Mouse (Mus musculus) stomach, embryonic 16.5 days (tissue): Measurements from ENCODE around the gene Nrd1. TPM values are rescaled to one million over a fixed set of nuclear protein-coding genes. Genes with fewer than 3 reads are reported as not detected.

Experiments used
- ATAC-seq: fragments of 200-750 bp; cut with Nextera tagmentation; 2 replicates; pipeline ENCODE4 v1.8.0; 2017; ENCODE audit warnings: moderate number of reproducible peaks, moderate TSS enrichment; ENCODE audit not compliant: insufficient read depth, low FRiP score
- H3K27ac ChIP-seq: fragments of 300-500 bp; sonication (generic); 2 replicates; pipeline ENCODE4 v1.5.1; 2014; ENCODE audit warnings: low read length
- H3K27me3 ChIP-seq: fragments of 300-500 bp; sonication (generic); 2 replicates; pipeline ENCODE4 v1.6.1; 2014; ENCODE audit warnings: low read length, control low read depth, mixed read lengths; ENCODE audit not compliant: control insufficient read depth, insufficient read depth
- H3K36me3 ChIP-seq: fragments of 300-500 bp; sonication (generic); 2 replicates; pipeline ENCODE4 v1.6.1; 2014; ENCODE audit warnings: low read length; ENCODE audit not compliant: control insufficient read depth, insufficient read depth
- H3K4me1 ChIP-seq: fragments of 300-500 bp; sonication (generic); 2 replicates; pipeline ENCODE4 v1.6.1; 2014; ENCODE audit warnings: low read length, control low read depth, mixed read lengths; ENCODE audit not compliant: control insufficient read depth, insufficient read depth
- H3K4me2 ChIP-seq: fragments of 300-500 bp; sonication (generic); 2 replicates; pipeline ENCODE4 v1.6.1; 2014; ENCODE audit warnings: low read depth, low read length, mixed read lengths
- H3K4me3 ChIP-seq: fragments of 300-500 bp; sonication (generic); replicated peaks from 2 replicates; pipeline ENCODE4 v1.5.1; 2014; ENCODE audit warnings: mild to moderate bottlenecking, low read length
- H3K9ac ChIP-seq: fragments of 300-500 bp; sonication (generic); 2 replicates; pipeline ENCODE4 v1.6.1; 2014; ENCODE audit warnings: low read length
- H3K9me3 ChIP-seq: fragments of 300-500 bp; sonication (generic); replicated peaks from 2 replicates; pipeline ENCODE4 v1.6.1; 2016; ENCODE audit warnings: low read length, control low read depth; ENCODE audit not compliant: control insufficient read depth
- WGBS: fragments of 180-500 bp; shearing (Covaris S2); extraction: QIAGEN DNeasy Blood & Tissue Kit; methylation state at CpG from one replicate; pipeline ENCODE4 v1.1.7; 2014; 5-methylcytosine and 5-hydroxymethylcytosine counted together
- microRNA counts: library from miRNA; unstranded; fragments of <30 nt; microRNA quantifications from one replicate; lab custom pipeline; 2016
- microRNA-seq: library from miRNA; unstranded; fragments of <30 nt; microRNA quantifications from one replicate; pipeline ENCODE4, GENCODE M21; 2016
- polyA plus RNA-seq: library from polyadenylated mRNA; unstranded; fragments of >200 nt; fragmentation: Nextera tagmentation; extraction: Ambion mirVana; gene quantifications from 2 replicates; pipeline ENCODE4 v1.2.1, GENCODE M21; 2015

Nrd1 gene
- polyA plus RNA-seq, 1 experiment from 2014 or later: 61.8 TPM

DNA sequence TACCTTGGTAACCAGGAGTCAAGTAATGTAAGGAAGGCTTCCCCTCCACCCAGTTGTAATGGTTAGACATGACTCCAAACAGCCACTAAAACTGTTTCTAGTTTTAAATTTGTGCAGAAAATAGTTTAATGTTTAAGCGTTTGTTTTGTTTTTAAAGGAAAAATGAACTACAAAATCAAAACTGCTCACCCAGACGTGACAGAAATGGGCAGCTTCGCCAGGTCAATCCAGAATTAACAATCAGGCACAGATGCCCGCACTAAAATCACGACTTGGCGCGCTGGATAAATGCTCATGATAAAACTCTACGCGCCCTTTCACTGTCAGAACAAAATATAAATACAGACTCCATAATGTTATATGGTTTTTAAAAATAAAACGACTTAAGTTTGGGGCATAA lies 109.2 kb downstream of the Nrd1 start:
- 85% methylated on average over 10 of the region's 10 CpGs for WGBS
- Histone ChIP-seq H3K4me2 (no peak overlapping the region), H3K36me3 (no peaks in the 10 kb centered on the region), H3K27me3 (no peaks in the 10 kb centered on the region), H3K4me3 (no peak overlapping the region), H3K4me1 (peaks cover 10% of the 10 kb centered on the region; the same call in 1 of the 2 replicates), H3K9ac (no peak overlapping the region), H3K27ac (no peak overlapping the region), H3K9me3 (no peaks in the 10 kb centered on the region)
- ATAC-seq: no peak

- ATAC-seq: no peak
- Histone ChIP-seq H3K4me3 (no peak overlapping the region), H3K9me3 (no peaks in the 10 kb centered on the region), H3K9ac (no peak overlapping the region), H3K27me3 (no peaks in the 10 kb centered on the region), H3K27ac (no peak overlapping the region), H3K4me1 (peaks cover 16% of the 10 kb centered on the region), H3K36me3 (no peaks in the 10 kb centered on the region), H3K4me2 (no peak overlapping the region)
- WGBS: 75% methylated on average over 2 of the region's 2 CpGs
These were observed 110.5 kb downstream of the Nrd1 start for GRCm38 (mm10) chr4:109110978-109111377.

MicroRNA genes within 50 kb of the gene (microRNA counts, 519-probe panel; counts per million panel counts)
- 1,443 counts per million, percentile 14 among the panel's probes with 10 or more counts for microRNA mmu-miR-761 (lab: Ali Mortazavi, UCI)

Small RNA genes lying within 50 kb of the gene (microRNA-seq; reads per million reads assigned to microRNA genes)
- not detected for gene Mir761

Other genes starting within 250 kb of the Nrd1 start
- gene Zfyve9, start 219.9 kb upstream of the Nrd1 start, polyA plus RNA-seq: 2.3 and 2.5 TPM in 2 replicates
- gene Btf3l4, start 167.0 kb upstream of the Nrd1 start, polyA plus RNA-seq: 109 and 130 TPM in 2 replicates
- gene Txndc12, start 166.1 kb upstream of the Nrd1 start, polyA plus RNA-seq: 92.4 and 104 TPM in 2 replicates
- 41.6 and 42.2 TPM in 2 replicates for gene Kti12, start 152.9 kb upstream of the Nrd1 start, polyA plus RNA-seq
- 0.79 and 1.5 TPM in 2 replicates for gene A730015C16Rik, start 152.0 kb upstream of the Nrd1 start, polyA plus RNA-seq
- 10.3 and 11.6 TPM in 2 replicates for gene Rab3b, start 121.6 kb upstream of the Nrd1 start, polyA plus RNA-seq
- gene Osbpl9, start 201.6 kb downstream of the Nrd1 start, polyA plus RNA-seq: 63.0 and 65.8 TPM in 2 replicates
- 0.37 TPM in 2 replicates for gene Calr4, start 233.8 kb downstream of the Nrd1 start, polyA plus RNA-seq